Mouse (Mus musculus) macrophage (primary cell): ENCODE measurements around the gene Tyro3. TPM values are rescaled to one million over a fixed set of nuclear protein-coding genes. Genes with fewer than 3 reads are reported as not detected.

Experiments used
- H3K27ac ChIP-seq: fragments of 350-480 bp; formaldehyde crosslinking; 2 replicates; pipeline ENCODE4 v1.9.0; 2021
- H3K36me3 ChIP-seq: fragments of 350-480 bp; formaldehyde crosslinking; 2 replicates; pipeline ENCODE4 v1.9.0; 2021; ENCODE audit errors: inconsistent target
- H3K4me3 ChIP-seq: fragments of 350-480 bp; formaldehyde crosslinking; 2 replicates; pipeline ENCODE4 v1.9.0; 2021; ENCODE audit errors: inconsistent target
- H3K79me2 ChIP-seq: fragments of 350-480 bp; formaldehyde crosslinking; 2 replicates; pipeline ENCODE4 v1.9.0; 2021; ENCODE audit errors: inconsistent target
- WGBS: methylation state at CpG from one replicate; pipeline ENCODE4 v1.1.7; 2026; ENCODE audit warnings: inconsistent platforms; ENCODE audit not compliant: missing documents; 5-methylcytosine and 5-hydroxymethylcytosine counted together
- polyA plus RNA-seq: library from polyadenylated mRNA; stranded (reverse); fragments of 250-400 nt; gene quantifications from 3 replicates; pipeline ENCODE4 v1.2.4, GENCODE M21; 2018; ENCODE audit warnings: inconsistent platforms

Tyro3 gene
- polyA plus RNA-seq, 1 experiment from 2014 or later: 0.93 TPM

DNA sequence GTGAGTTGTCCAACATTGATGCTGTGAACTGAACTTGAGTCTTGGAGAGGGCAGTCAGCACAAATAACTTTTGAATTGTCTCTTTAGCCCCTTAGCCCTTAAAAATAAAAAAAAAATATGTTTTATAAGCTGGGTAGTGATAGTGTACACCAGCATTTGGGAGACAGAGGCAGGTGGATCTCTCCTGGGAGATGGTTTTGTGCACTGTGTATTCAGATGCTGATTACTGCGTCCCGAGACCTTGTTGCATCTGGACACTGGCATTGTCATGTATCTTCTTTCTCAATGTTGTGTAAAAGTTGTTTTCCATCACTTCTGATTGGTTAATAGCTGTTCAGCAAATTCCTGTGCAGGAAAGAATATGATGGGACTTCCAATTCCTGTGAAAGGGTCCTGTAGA, 59.8 kb downstream of the Tyro3 start:
- H3K79me2 ChIP-seq: no peaks in the 10 kb centered on the region
- H3K4me3 ChIP-seq: no peak overlapping the region
- H3K36me3 ChIP-seq: no peaks in the 10 kb centered on the region
- 92% methylated on average over 2 of the region's 2 CpGs for WGBS
- H3K27ac ChIP-seq: no peak overlapping the region

DNA sequence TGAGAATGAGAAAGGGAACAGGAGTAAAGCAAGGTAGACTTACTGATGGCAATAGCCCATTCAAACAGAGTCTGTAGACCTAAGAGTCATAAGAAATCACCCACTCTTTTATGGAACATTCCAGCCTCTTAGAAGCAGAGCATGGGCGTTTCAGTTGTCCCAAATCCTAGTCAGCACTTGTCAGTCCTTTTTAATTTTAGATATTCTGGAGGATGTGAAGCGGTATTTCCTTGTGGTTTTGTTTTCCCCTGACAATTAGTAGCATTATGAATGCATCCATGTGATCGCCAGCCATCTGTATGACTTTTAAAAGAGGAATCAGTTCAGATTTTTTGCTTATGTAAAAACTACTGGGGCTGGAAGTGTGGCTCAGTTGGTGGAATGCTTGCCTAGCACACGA, 67.0 kb downstream of the Tyro3 start:
- 75% methylated on average over 4 of the region's 4 CpGs for WGBS

More for the DNA sequence above, 67.0 kb downstream of the Tyro3 start:
- Histone ChIP-seq H3K4me3 (no peak overlapping the region), H3K79me2 (no peaks in the 10 kb centered on the region), H3K27ac (no peak overlapping the region), H3K36me3 (no peaks in the 10 kb centered on the region)

Other genes with a start within 250 kb of the Tyro3 start
- gene Nusap1, start 179.4 kb upstream of the Tyro3 start, polyA plus RNA-seq: 0.55 to 8.9 TPM (median 3.7 TPM) in 3 replicates
- gene Oip5, start 179.3 kb upstream of the Tyro3 start, polyA plus RNA-seq: 0.87 to 6.7 TPM (median 3.3 TPM) in 3 replicates
- 15.3 to 19.7 TPM (median 16.5 TPM) in 3 replicates for gene Ndufaf1, start 134.9 kb upstream of the Tyro3 start, polyA plus RNA-seq
- 23.0 to 38.2 TPM (median 23.7 TPM) in 3 replicates for gene Rtf1, start 122.7 kb upstream of the Tyro3 start, polyA plus RNA-seq
- gene Itpka, start 55.4 kb upstream of the Tyro3 start, polyA plus RNA-seq: 0.27 TPM in 1 of 3 replicates, not detected in the others
- not detected in 3 replicates for gene Ltk, start 37.3 kb upstream of the Tyro3 start, polyA plus RNA-seq
- gene Rpap1, start 10.2 kb upstream of the Tyro3 start, polyA plus RNA-seq: 5.7 to 9.3 TPM (median 8.7 TPM) in 3 replicates
- gene Mga, start 99.5 kb downstream of the Tyro3 start, polyA plus RNA-seq: 10.1 to 15.2 TPM (median 14.8 TPM) in 3 replicates
- 3.1 to 4.3 TPM (median 3.8 TPM) in 3 replicates for gene Mapkbp1, start 175.0 kb downstream of the Tyro3 start, polyA plus RNA-seq
- 1.6 to 3.2 TPM (median 2.6 TPM) in 3 replicates for gene Jmjd7, start 229.8 kb downstream of the Tyro3 start, polyA plus RNA-seq
- 0.15 to 0.18 TPM in 2 of 3 replicates, not detected in the other for gene Gm28042, start 229.8 kb downstream of the Tyro3 start, polyA plus RNA-seq
- 0.15 to 0.17 TPM in 2 of 3 replicates, not detected in the other for gene Pla2g4b, start 235.7 kb downstream of the Tyro3 start, polyA plus RNA-seq